Mouse (Mus musculus): ENCODE results near the gene Mrps33. TPM values are rescaled to one million over a fixed set of nuclear protein-coding genes. Genes with fewer than 3 reads are reported as not detected.

Gene Mrps33
- total RNA-seq, 1 experiment, result 88.6 TPM

DNA sequence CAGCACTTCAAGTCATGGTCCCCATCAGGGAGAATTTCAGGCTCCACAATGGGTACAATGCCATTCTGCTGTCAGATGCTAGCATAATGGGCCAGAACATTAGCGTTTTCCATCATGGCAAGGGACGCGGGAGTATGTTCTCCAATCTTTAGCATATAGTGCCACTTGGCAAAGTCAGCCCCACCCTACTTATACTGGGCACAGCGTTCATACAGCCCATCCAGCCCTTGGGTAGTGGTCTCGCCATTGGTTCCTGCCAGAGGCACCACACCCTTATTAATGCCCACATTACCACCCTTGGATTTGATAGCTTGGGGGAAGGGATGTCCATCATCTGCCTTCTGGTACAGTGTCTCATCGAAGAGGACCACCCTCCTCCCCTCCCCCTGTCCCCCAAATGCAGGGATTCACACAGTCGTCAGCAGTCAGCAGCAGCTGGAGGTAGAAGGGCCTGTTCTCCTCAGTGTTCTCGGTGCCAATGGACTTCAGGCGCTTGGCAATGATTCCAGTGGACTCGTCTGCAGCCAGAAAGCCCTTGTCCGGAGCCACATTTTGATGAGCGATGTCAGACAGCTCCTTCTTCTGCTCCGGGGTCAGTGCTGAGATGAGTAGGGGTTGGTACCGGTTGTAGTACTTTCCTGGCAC, 33.0 kb upstream of the Mrps33 start:
- Histone ChIP-seq H3K4me3 (ENCODE audit: insufficient read depth in 1 of 2, low read depth in 1 of 2, low read length in 2 of 2, poor library complexity in 1 of 2, severe bottlenecking in 1 of 2) (no peak overlapping the region), H3K9ac (ENCODE audit: insufficient read depth, low read depth, low read length, poor library complexity, severe bottlenecking) (no peak overlapping the region), H3K27ac (ENCODE audit: insufficient read depth, low read depth, low read length, poor library complexity, severe bottlenecking) (no peak overlapping the region), H3K9me3 (ENCODE audit: control insufficient read depth, insufficient read depth, low read depth, low read length) (no peaks in the 10 kb centered on the region), H3K4me1 (ENCODE audit: control insufficient read depth in 2 of 2, insufficient read depth in 2 of 2, low read length in 2 of 2, poor library complexity in 1 of 2) (no peaks in the 10 kb centered on the region; a peak in 1 of 4 replicates), H3K36me3 (ENCODE audit: control insufficient read depth, insufficient read depth, low read length, poor library complexity, severe bottlenecking) (no peaks in the 10 kb centered on the region)
- in situ Hi-C loops (cut with MboI; ENCODE audit: low sequenced_read_pairs in 2 of 2, unreplicated experiment in 2 of 2), result no loop called here
- TF ChIP-seq MAFK (IDR thresholded peaks at IDR 0.05; ENCODE audit: insufficient read depth, low read depth, low read length) (no peak), ZNF384 (IDR thresholded peaks at IDR 0.05; ENCODE audit: low read depth, low read length) (no peak), HCFC1 (IDR thresholded peaks at IDR 0.05; ENCODE audit: borderline replicate concordance, insufficient read depth, low read length) (no peak), CHD2 (IDR thresholded peaks at IDR 0.05; ENCODE audit: low read depth, low read length) (no peak)
- no peak for DNase-seq (ENCODE audit: low read depth, low spot score)

DNA sequence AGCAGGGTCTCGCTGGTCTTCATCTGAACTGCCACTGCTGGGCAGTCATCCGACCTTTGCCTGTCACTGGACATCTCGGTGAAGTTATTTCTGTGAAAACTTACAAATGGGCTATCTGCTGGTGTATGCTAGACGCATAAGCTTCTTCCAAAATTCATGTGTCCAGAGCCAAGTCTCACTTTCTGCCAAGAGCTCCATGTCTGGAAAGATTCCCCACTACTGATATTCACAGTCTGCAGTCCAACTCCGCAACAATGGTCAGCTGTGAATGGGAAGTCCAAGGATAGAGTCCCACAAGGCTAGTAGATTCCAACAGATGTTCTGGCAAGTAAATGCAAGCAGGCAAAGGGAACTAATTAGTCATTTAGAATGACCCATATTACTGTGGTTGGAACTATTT, 17.9 kb upstream of the Mrps33 start:
- Histone ChIP-seq H3K4me1 (ENCODE audit: control insufficient read depth in 2 of 2, insufficient read depth in 2 of 2, low read length in 2 of 2, poor library complexity in 1 of 2) (no peaks in the 10 kb centered on the region), H3K27ac (ENCODE audit: insufficient read depth, low read depth, low read length, poor library complexity, severe bottlenecking) (no peak overlapping the region), H3K9me3 (ENCODE audit: control insufficient read depth, insufficient read depth, low read depth, low read length) (no peaks in the 10 kb centered on the region), H3K4me3 (ENCODE audit: insufficient read depth in 1 of 2, low read depth in 1 of 2, low read length in 2 of 2, poor library complexity in 1 of 2, severe bottlenecking in 1 of 2) (no peak overlapping the region), H3K9ac (ENCODE audit: insufficient read depth, low read depth, low read length, poor library complexity, severe bottlenecking) (no peak overlapping the region), H3K36me3 (ENCODE audit: control insufficient read depth, insufficient read depth, low read length, poor library complexity, severe bottlenecking) (no peaks in the 10 kb centered on the region)
- DNase-seq (ENCODE audit: low read depth, low spot score), result no peak
- no peak for TF ChIP-seq CHD2 (IDR thresholded peaks at IDR 0.05; ENCODE audit: low read depth, low read length)
- no peak for TF ChIP-seq HCFC1 (IDR thresholded peaks at IDR 0.05; ENCODE audit: borderline replicate concordance, insufficient read depth, low read length)
- TF ChIP-seq ZC3H11A (IDR thresholded peaks at IDR 0.05; ENCODE audit: borderline replicate concordance, low read depth, low read length), result no peak
- in situ Hi-C loops (cut with MboI; ENCODE audit: low sequenced_read_pairs in 2 of 2, unreplicated experiment in 2 of 2), result no loop called here

DNA sequence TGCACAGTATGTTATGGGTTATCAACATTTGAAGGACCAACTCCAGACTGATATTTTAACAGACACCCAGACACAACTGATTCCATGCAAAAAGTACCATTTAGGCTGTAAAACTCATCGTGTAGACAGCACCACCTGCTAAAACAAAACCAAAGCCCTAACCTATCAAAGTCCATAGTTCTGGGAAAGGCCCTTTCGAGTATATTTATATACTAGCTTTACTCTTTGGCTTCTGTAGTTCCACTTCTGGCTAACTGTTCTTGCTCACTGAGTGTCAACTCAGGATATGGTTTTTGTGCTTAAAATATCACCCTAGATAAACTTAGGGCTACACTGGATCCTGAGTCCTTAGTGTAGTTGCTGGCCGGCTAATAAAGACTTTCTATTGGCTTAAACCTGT, 10.5 kb upstream of the Mrps33 start:
- no peak for TF ChIP-seq ZNF384 (IDR thresholded peaks at IDR 0.05; ENCODE audit: low read depth, low read length)
- DNase-seq (ENCODE audit: low read depth, low spot score), result no peak
- Histone ChIP-seq H3K4me1 (ENCODE audit: control insufficient read depth in 2 of 2, insufficient read depth in 2 of 2, low read length in 2 of 2, poor library complexity in 1 of 2) (no peaks in the 10 kb centered on the region), H3K4me3 (ENCODE audit: insufficient read depth in 1 of 2, low read depth in 1 of 2, low read length in 2 of 2, poor library complexity in 1 of 2, severe bottlenecking in 1 of 2) (no peak overlapping the region), H3K36me3 (ENCODE audit: control insufficient read depth, insufficient read depth, low read length, poor library complexity, severe bottlenecking) (no peaks in the 10 kb centered on the region), H3K9me3 (ENCODE audit: control insufficient read depth, insufficient read depth, low read depth, low read length) (no peaks in the 10 kb centered on the region), H3K27ac (ENCODE audit: insufficient read depth, low read depth, low read length, poor library complexity, severe bottlenecking) (no peak overlapping the region), H3K9ac (ENCODE audit: insufficient read depth, low read depth, low read length, poor library complexity, severe bottlenecking) (no peak overlapping the region)
- in situ Hi-C loops (cut with MboI; ENCODE audit: low sequenced_read_pairs in 2 of 2, unreplicated experiment in 2 of 2), result no loop called here

DNA sequence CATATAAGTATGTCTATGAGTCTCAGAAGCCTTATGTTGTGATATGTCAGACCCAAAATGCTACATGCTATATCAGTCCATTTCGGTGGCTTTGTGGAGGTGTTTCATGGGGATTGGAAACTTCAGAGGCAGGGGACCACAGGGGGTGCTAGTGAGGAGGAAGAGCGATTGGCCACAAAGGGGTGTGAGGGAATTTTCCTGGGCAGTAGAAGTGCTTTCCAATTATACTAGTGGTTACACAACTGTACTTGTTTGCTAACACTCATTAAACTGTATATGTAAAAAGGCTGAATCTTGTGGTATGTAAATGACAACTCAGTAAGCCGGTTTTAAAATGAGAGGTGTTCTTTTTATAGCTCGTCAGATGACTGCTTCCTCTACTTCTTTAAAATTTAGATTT, 8.1 kb upstream of the Mrps33 start:
- DNase-seq (ENCODE audit: low read depth, low spot score), result no peak
- no peak for TF ChIP-seq HCFC1 (IDR thresholded peaks at IDR 0.05; ENCODE audit: borderline replicate concordance, insufficient read depth, low read length)
- TF ChIP-seq CHD2 (IDR thresholded peaks at IDR 0.05; ENCODE audit: low read depth, low read length), result no peak
- no peak for TF ChIP-seq ZC3H11A (IDR thresholded peaks at IDR 0.05; ENCODE audit: borderline replicate concordance, low read depth, low read length)
- TF ChIP-seq ZNF384 (IDR thresholded peaks at IDR 0.05; ENCODE audit: low read depth, low read length), result no peak
- no peak for TF ChIP-seq MAFK (IDR thresholded peaks at IDR 0.05; ENCODE audit: insufficient read depth, low read depth, low read length)
- H3K4me1 ChIP-seq (ENCODE audit: control insufficient read depth in 2 of 2, insufficient read depth in 2 of 2, low read length in 2 of 2, poor library complexity in 1 of 2), result no peaks in the 10 kb centered on the region
- no peak overlapping the region for H3K27ac ChIP-seq (ENCODE audit: insufficient read depth, low read depth, low read length, poor library complexity, severe bottlenecking)
- H3K9ac ChIP-seq (ENCODE audit: insufficient read depth, low read depth, low read length, poor library complexity, severe bottlenecking), result no peak overlapping the region
- no peak overlapping the region for H3K4me3 ChIP-seq (ENCODE audit: insufficient read depth in 1 of 2, low read depth in 1 of 2, low read length in 2 of 2, poor library complexity in 1 of 2, severe bottlenecking in 1 of 2)
- in situ Hi-C loops (cut with MboI; ENCODE audit: low sequenced_read_pairs in 2 of 2, unreplicated experiment in 2 of 2), result no loop called here
- no peaks in the 10 kb centered on the region for H3K36me3 ChIP-seq (ENCODE audit: control insufficient read depth, insufficient read depth, low read length, poor library complexity, severe bottlenecking)
- no peaks in the 10 kb centered on the region for H3K9me3 ChIP-seq (ENCODE audit: control insufficient read depth, insufficient read depth, low read depth, low read length)

DNA sequence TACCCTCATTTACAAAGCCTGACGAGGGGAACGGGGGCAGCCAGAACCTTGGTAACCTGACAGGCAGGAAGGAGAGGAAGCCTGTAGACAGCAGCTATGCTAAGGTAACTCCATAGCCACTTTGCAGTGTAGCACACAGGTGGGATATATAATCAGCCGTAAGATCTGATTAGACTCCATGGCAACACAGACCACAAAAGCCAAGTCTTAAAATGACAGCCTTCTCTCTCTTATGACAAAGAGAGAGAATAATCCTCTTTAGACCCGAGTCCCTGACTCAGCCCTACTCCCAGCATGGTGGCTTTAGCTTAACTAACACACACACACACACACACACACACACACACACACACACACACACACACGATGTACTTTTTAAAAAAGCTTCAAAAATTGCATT, 2.3 kb downstream of the Mrps33 start:
- in situ Hi-C loops (cut with MboI; ENCODE audit: low sequenced_read_pairs in 2 of 2, unreplicated experiment in 2 of 2), result no loop called here
- no peak overlapping the region for H3K4me3 ChIP-seq (ENCODE audit: insufficient read depth in 1 of 2, low read depth in 1 of 2, low read length in 2 of 2, poor library complexity in 1 of 2, severe bottlenecking in 1 of 2)

More for the DNA sequence above, 2.3 kb downstream of the Mrps33 start:
- Histone ChIP-seq H3K27ac (ENCODE audit: insufficient read depth, low read depth, low read length, poor library complexity, severe bottlenecking) (no peak overlapping the region), H3K9me3 (ENCODE audit: control insufficient read depth, insufficient read depth, low read depth, low read length) (no peaks in the 10 kb centered on the region), H3K9ac (ENCODE audit: insufficient read depth, low read depth, low read length, poor library complexity, severe bottlenecking) (no peak overlapping the region), H3K36me3 (ENCODE audit: control insufficient read depth, insufficient read depth, low read length, poor library complexity, severe bottlenecking) (no peaks in the 10 kb centered on the region; the same call in 1 of the 2 replicates), H3K4me1 (ENCODE audit: control insufficient read depth in 2 of 2, insufficient read depth in 2 of 2, low read length in 2 of 2, poor library complexity in 1 of 2) (no peaks in the 10 kb centered on the region)
- TF ChIP-seq ZC3H11A (IDR thresholded peaks at IDR 0.05; ENCODE audit: borderline replicate concordance, low read depth, low read length), result no peak
- no peak for TF ChIP-seq MAFK (IDR thresholded peaks at IDR 0.05; ENCODE audit: insufficient read depth, low read depth, low read length)
- no peak for TF ChIP-seq ZNF384 (IDR thresholded peaks at IDR 0.05; ENCODE audit: low read depth, low read length)
- no peak for TF ChIP-seq CHD2 (IDR thresholded peaks at IDR 0.05; ENCODE audit: low read depth, low read length)
- TF ChIP-seq HCFC1 (IDR thresholded peaks at IDR 0.05; ENCODE audit: borderline replicate concordance, insufficient read depth, low read length), result no peak
- no peak for DNase-seq (ENCODE audit: low read depth, low spot score)

Data from ES-E14 (cell line).